Mouse (Mus musculus): ENCODE results near the gene Top3a. TPM values are rescaled to one million over a fixed set of nuclear protein-coding genes. Genes with fewer than 3 reads are reported as not detected.

Top3a gene
- polyA plus RNA-seq, 1 experiment: 5.7 TPM

GRCm38 (mm10) chr11:60708631-60709030, 68.5 kb downstream of the Top3a start:
- no peaks in the 10 kb centered on the region for H3K27me3 ChIP-seq (ENCODE audit: control insufficient read depth, insufficient read depth, insufficient read length)
- peaks cover 13% of the 10 kb centered on the region for H3K79me2 ChIP-seq (ENCODE audit: control insufficient read depth, insufficient read depth)
- no peak overlapping the region for H3ac ChIP-seq (ENCODE audit: control insufficient read depth, insufficient read length)
- no peak overlapping the region for H3K4me3 ChIP-seq
- peaks cover 3% of the 10 kb centered on the region for H3K36me3 ChIP-seq (ENCODE audit: control insufficient read depth, insufficient read depth)
- no peak overlapping the region for H3K4me2 ChIP-seq (ENCODE audit: low read depth)
- TF ChIP-seq MAX (IDR thresholded peaks at IDR 0.05; ENCODE audit: low read depth) (no peak), POLR2A (IDR thresholded peaks at IDR 0.05; ENCODE audit: insufficient read length, low read depth) (no peak), SRF (IDR thresholded peaks at IDR 0.05; ENCODE audit: control insufficient read depth, insufficient read length, low read depth) (no peak), CEBPB (IDR thresholded peaks at IDR 0.05; ENCODE audit: insufficient read depth, poor library complexity, severe bottlenecking) (no peak), REST (IDR thresholded peaks at IDR 0.05; ENCODE audit: insufficient read depth, insufficient read length) (no peak), E2F4 (IDR thresholded peaks at IDR 0.05; ENCODE audit: insufficient read depth) (no peak), MYOD1 (IDR thresholded peaks at IDR 0.05; ENCODE audit: control insufficient read depth in 1 of 3, insufficient read length in 2 of 3, low read depth in 2 of 3) (no peak), TCF3 (IDR thresholded peaks at IDR 0.05; ENCODE audit: insufficient read length, low read depth) (no peak)

- Histone ChIP-seq H3K27me3 (ENCODE audit: control insufficient read depth, insufficient read depth, insufficient read length) (no peaks in the 10 kb centered on the region), H3K4me2 (ENCODE audit: low read depth) (peak overlapping the region; percentile 68), H3ac (ENCODE audit: control insufficient read depth, insufficient read length) (no peak overlapping the region), H3K36me3 (ENCODE audit: control insufficient read depth, insufficient read depth) (peaks cover 3% of the 10 kb centered on the region), H3K79me2 (ENCODE audit: control insufficient read depth, insufficient read depth) (peaks cover 23% of the 10 kb centered on the region), H3K4me3 (no peak overlapping the region)
- TF ChIP-seq MAX (IDR thresholded peaks at IDR 0.05; ENCODE audit: low read depth) (no peak), POLR2AphosphoS2 (IDR thresholded peaks at IDR 0.05; ENCODE audit: insufficient read length, low read depth) (no peak), POLR2A (IDR thresholded peaks at IDR 0.05; ENCODE audit: insufficient read length, low read depth) (peak; percentile 24), TCF12 (IDR thresholded peaks at IDR 0.05; ENCODE audit: insufficient read depth, poor library complexity, severe bottlenecking) (no peak), TCF3 (IDR thresholded peaks at IDR 0.05; ENCODE audit: insufficient read length, low read depth) (no peak), MYOD1 (IDR thresholded peaks at IDR 0.05; ENCODE audit: control insufficient read depth in 1 of 3, insufficient read length in 2 of 3, low read depth in 2 of 3) (peak in 1 of 3 experiments; percentile 22)
Measured at GRCm38 (mm10) chr11:60707672-60708071, 69.5 kb downstream of the Top3a start.

- Histone ChIP-seq H3K4me2 (ENCODE audit: low read depth) (peak overlapping the region; percentile 68), H3K36me3 (ENCODE audit: control insufficient read depth, insufficient read depth) (peaks cover 3% of the 10 kb centered on the region), H3K79me2 (ENCODE audit: control insufficient read depth, insufficient read depth) (peaks cover 31% of the 10 kb centered on the region), H3K4me3 (no peak overlapping the region), H3ac (ENCODE audit: control insufficient read depth, insufficient read length) (no peak overlapping the region), H3K27me3 (ENCODE audit: control insufficient read depth, insufficient read depth, insufficient read length) (no peaks in the 10 kb centered on the region)
- TF ChIP-seq POLR2A (IDR thresholded peaks at IDR 0.05; ENCODE audit: insufficient read length, low read depth) (no peak), TCF12 (IDR thresholded peaks at IDR 0.05; ENCODE audit: insufficient read depth, poor library complexity, severe bottlenecking) (no peak), MYOD1 (IDR thresholded peaks at IDR 0.05; ENCODE audit: control insufficient read depth in 1 of 3, insufficient read length in 2 of 3, low read depth in 2 of 3) (peak in 1 of 3 experiments; percentile 44), MYOG (IDR thresholded peaks at IDR 0.05; ENCODE audit: control insufficient read depth in 1 of 3, insufficient read depth in 1 of 3, insufficient read length in 2 of 3, low read depth in 2 of 3) (peak in 1 of 3 experiments; percentile 55), USF1 (IDR thresholded peaks at IDR 0.05; ENCODE audit: low read depth) (no peak)
Measured at GRCm38 (mm10) chr11:60706696-60707480, 70.3 kb downstream of the Top3a start.

- TF ChIP-seq SRF (IDR thresholded peaks at IDR 0.05; ENCODE audit: control insufficient read depth, insufficient read length, low read depth): no peak
- TF ChIP-seq POLR2A (IDR thresholded peaks at IDR 0.05; ENCODE audit: insufficient read length, low read depth): no peak
- TF ChIP-seq USF1 (IDR thresholded peaks at IDR 0.05; ENCODE audit: low read depth): no peak
- TF ChIP-seq TCF12 (IDR thresholded peaks at IDR 0.05; ENCODE audit: insufficient read depth, poor library complexity, severe bottlenecking): no peak
- no peak for TF ChIP-seq MYOG (IDR thresholded peaks at IDR 0.05; ENCODE audit: control insufficient read depth in 1 of 3, insufficient read depth in 1 of 3, insufficient read length in 2 of 3, low read depth in 2 of 3)
- no peak for TF ChIP-seq POLR2AphosphoS2 (IDR thresholded peaks at IDR 0.05; ENCODE audit: insufficient read length, low read depth)
- no peak for TF ChIP-seq MYOD1 (IDR thresholded peaks at IDR 0.05; ENCODE audit: control insufficient read depth in 1 of 3, insufficient read length in 2 of 3, low read depth in 2 of 3)
- no peak for TF ChIP-seq CEBPB (IDR thresholded peaks at IDR 0.05; ENCODE audit: insufficient read depth, poor library complexity, severe bottlenecking)
- no peak overlapping the region for H3K4me3 ChIP-seq
- no peak overlapping the region for H3K4me2 ChIP-seq (ENCODE audit: low read depth)
- no peaks in the 10 kb centered on the region for H3K27me3 ChIP-seq (ENCODE audit: control insufficient read depth, insufficient read depth, insufficient read length)
- peaks cover 39% of the 10 kb centered on the region for H3K79me2 ChIP-seq (ENCODE audit: control insufficient read depth, insufficient read depth)
- H3K36me3 ChIP-seq (ENCODE audit: control insufficient read depth, insufficient read depth): peaks cover 3% of the 10 kb centered on the region
- H3ac ChIP-seq (ENCODE audit: control insufficient read depth, insufficient read length): no peak overlapping the region
Measured at GRCm38 (mm10) chr11:60706076-60706475, 71.1 kb downstream of the Top3a start.

GRCm38 (mm10) chr11:60705255-60705654, 71.9 kb downstream of the Top3a start:
- Histone ChIP-seq H3K4me3 (no peak overlapping the region), H3K27me3 (ENCODE audit: control insufficient read depth, insufficient read depth, insufficient read length) (no peaks in the 10 kb centered on the region), H3K79me2 (ENCODE audit: control insufficient read depth, insufficient read depth) (peaks cover 47% of the 10 kb centered on the region), H3K36me3 (ENCODE audit: control insufficient read depth, insufficient read depth) (peaks cover 3% of the 10 kb centered on the region), H3ac (ENCODE audit: control insufficient read depth, insufficient read length) (no peak overlapping the region), H3K4me2 (ENCODE audit: low read depth) (no peak overlapping the region)
- TF ChIP-seq MYOD1 (IDR thresholded peaks at IDR 0.05; ENCODE audit: control insufficient read depth in 1 of 3, insufficient read length in 2 of 3, low read depth in 2 of 3) (no peak), POLR2AphosphoS2 (IDR thresholded peaks at IDR 0.05; ENCODE audit: insufficient read length, low read depth) (no peak), MAX (IDR thresholded peaks at IDR 0.05; ENCODE audit: low read depth) (no peak), POLR2A (IDR thresholded peaks at IDR 0.05; ENCODE audit: insufficient read length, low read depth) (no peak), TCF12 (IDR thresholded peaks at IDR 0.05; ENCODE audit: insufficient read depth, poor library complexity, severe bottlenecking) (no peak), MYOG (IDR thresholded peaks at IDR 0.05; ENCODE audit: control insufficient read depth in 1 of 3, insufficient read depth in 1 of 3, insufficient read length in 2 of 3, low read depth in 2 of 3) (no peak), SRF (IDR thresholded peaks at IDR 0.05; ENCODE audit: control insufficient read depth, insufficient read length, low read depth) (no peak), REST (IDR thresholded peaks at IDR 0.05; ENCODE audit: insufficient read depth, insufficient read length) (no peak), CEBPB (IDR thresholded peaks at IDR 0.05; ENCODE audit: insufficient read depth, poor library complexity, severe bottlenecking) (no peak), TCF3 (IDR thresholded peaks at IDR 0.05; ENCODE audit: insufficient read length, low read depth) (no peak), E2F4 (IDR thresholded peaks at IDR 0.05; ENCODE audit: insufficient read depth) (no peak), USF1 (IDR thresholded peaks at IDR 0.05; ENCODE audit: low read depth) (no peak)

All from myocyte (in vitro differentiated cells).